In genomic region chr7:27607580-27607979, GRCm38 (mm10) we compare ENCODE assay signal across 9 mouse cellular contexts. TPM values are rescaled to one million over a fixed set of nuclear protein-coding genes. Genes with fewer than 3 reads are reported as not detected.
DNase-seq lines count a peak whose midpoint lies in the region; ATAC-seq and TF ChIP-seq lines count a peak whose summit lies in the region.
"Had no signal": no experiment of that assay in that cellular context is flagged by ENCODE, and none has a peak within 500 bp of the region (broad histone marks: within the 10 kb centered on the region; RNA-seq: fewer than 3 reads in every experiment).

No protein-coding gene starts in this region.

- H3K27me3 ChIP-seq in midbrain, embryonic 14.5 days (ENCODE audit: control insufficient read depth, insufficient read depth, low read length), result no peaks in the 10 kb centered on the region
- no peaks in the 10 kb centered on the region for H3K27me3 ChIP-seq in midbrain, embryonic 15.5 days (replicated peaks)
- no peaks in the 10 kb centered on the region for H3K27me3 ChIP-seq in heart, embryonic 13.5 days (replicated peaks)
- no peaks in the 10 kb centered on the region for H3K27me3 ChIP-seq in midbrain, postnatal 0 days (ENCODE audit: insufficient read depth, low read length)

- H3K9me3 ChIP-seq in midbrain, embryonic 14.5 days (ENCODE audit: control insufficient read depth, low read length), result no peaks in the 10 kb centered on the region
- H3K9me3 ChIP-seq in midbrain, embryonic 15.5 days, result no peaks in the 10 kb centered on the region
- H3K9me3 ChIP-seq in heart, embryonic 13.5 days, result no peaks in the 10 kb centered on the region
- no peaks in the 10 kb centered on the region for H3K9me3 ChIP-seq in midbrain, postnatal 0 days (ENCODE audit: low read length)

- no peaks in the 10 kb centered on the region for H3K4me1 ChIP-seq in midbrain, embryonic 14.5 days (ENCODE audit: control insufficient read depth, insufficient read depth, low read length)
- peaks cover 16% of the 10 kb centered on the region for H3K4me1 ChIP-seq in midbrain, embryonic 15.5 days
- peaks cover 79% of the 10 kb centered on the region for H3K4me1 ChIP-seq in heart, embryonic 13.5 days
- H3K4me1 ChIP-seq in midbrain, postnatal 0 days (ENCODE audit: insufficient read depth, low read length), result no peaks in the 10 kb centered on the region

- 82% methylated on average over 5 of the region's 5 CpGs for whole genome bisulfite sequencing in midbrain, embryonic 14.5 days
- 80% methylated on average over 5 of the region's 5 CpGs for WGBS in midbrain, embryonic 15.5 days
- 32% methylated on average over 5 of the region's 5 CpGs for WGBS in heart, embryonic 13.5 days
- 79% methylated on average over 5 of the region's 5 CpGs for WGBS in midbrain, postnatal 0 days

- no peak for TF ChIP-seq CTCF in midbrain, postnatal 0 days (IDR thresholded peaks at IDR 0.05)

- no peak overlapping the region for H3K4me2 ChIP-seq in midbrain, embryonic 14.5 days (ENCODE audit: low read length)
- no peak overlapping the region for H3K4me2 ChIP-seq in midbrain, embryonic 15.5 days
- 0 out of 2 replicates have a peak overlapping the region, but pooled peaks have one; percentile 32 for H3K4me2 ChIP-seq in heart, embryonic 13.5 days
- no peak overlapping the region for H3K4me2 ChIP-seq in midbrain, postnatal 0 days (ENCODE audit: low read depth, low read length, poor library complexity, severe bottlenecking)

- DNase-seq in midbrain, embryonic 14.5 days, result peak; percentile 34
- peak; percentile 95 for DNase-seq in cerebellum, postnatal 14 days
- DNase-seq in kidney, postnatal 10 days, result peak; percentile 77
- peak; percentile 76 for DNase-seq in midbrain, postnatal 0 days (ENCODE audit: low spot score)
- DNase-seq in embryo, embryonic 10.5 days (ENCODE audit: low spot score), result no peak
- DNase-seq in thymus, postnatal 4 days, result no peak

- no peak overlapping the region for H3K4me3 ChIP-seq in midbrain, embryonic 14.5 days (replicated peaks; ENCODE audit: low read depth, low read length)
- H3K4me3 ChIP-seq in midbrain, embryonic 15.5 days, result no peak overlapping the region
- no peak overlapping the region for H3K4me3 ChIP-seq in heart, embryonic 13.5 days
- H3K4me3 ChIP-seq in midbrain, postnatal 0 days (ENCODE audit: low read depth, low read length), result no peak overlapping the region

- no peak overlapping the region for H3K9ac ChIP-seq in midbrain, embryonic 14.5 days (replicated peaks; ENCODE audit: low read length)
- H3K9ac ChIP-seq in midbrain, embryonic 15.5 days, result no peak overlapping the region
- peak overlapping the region; percentile 58 for H3K9ac ChIP-seq in heart, embryonic 13.5 days
- H3K9ac ChIP-seq in midbrain, postnatal 0 days (replicated peaks; ENCODE audit: low read length, poor library complexity, severe bottlenecking), result 0 out of 2 replicates have a peak overlapping the region, but pooled peaks have one; percentile 19

- peaks cover 25% of the 10 kb centered on the region for H3K36me3 ChIP-seq in midbrain, embryonic 14.5 days (ENCODE audit: control insufficient read depth, insufficient read depth, low read length)
- 0 out of 2 replicates have a peak, but pooled peaks cover 4% of the 10 kb centered on the region for H3K36me3 ChIP-seq in midbrain, embryonic 15.5 days (replicated peaks)
- H3K36me3 ChIP-seq in heart, embryonic 13.5 days, result peaks cover 34% of the 10 kb centered on the region
- peaks cover 13% of the 10 kb centered on the region for H3K36me3 ChIP-seq in midbrain, postnatal 0 days (ENCODE audit: insufficient read depth, low read length)

- 0 out of 2 replicates have a peak, but pooled peaks have one; percentile 24 for ATAC-seq in midbrain, embryonic 14.5 days (ENCODE audit: low FRiP score, low TSS enrichment)
- ATAC-seq in midbrain, embryonic 15.5 days (replicated peaks), result no peak
- ATAC-seq in heart, embryonic 13.5 days (ENCODE audit: extremely low read depth, insufficient number of reproducible peaks, low FRiP score, low TSS enrichment), result no peak
- no peak for ATAC-seq in midbrain, postnatal 0 days (ENCODE audit: low FRiP score)

- H3K27ac ChIP-seq in midbrain, embryonic 14.5 days (replicated peaks; ENCODE audit: low read depth, low read length), result 0 out of 2 replicates have a peak overlapping the region, but pooled peaks have one; percentile 8
- H3K27ac ChIP-seq in midbrain, embryonic 15.5 days, result no peak overlapping the region
- H3K27ac ChIP-seq in heart, embryonic 13.5 days (replicated peaks), result peak overlapping the region; percentile 52
- H3K27ac ChIP-seq in midbrain, postnatal 0 days (ENCODE audit: low read depth, low read length), result no peak overlapping the region
- H3K27ac ChIP-seq: macrophage had no signal

RNA-seq across cellular contexts. Expression of gene Akt2, which starts 16.2 kb away (rescaled TPM):
- polyA plus RNA-seq in midbrain, embryonic 14.5 days (2014; fragmentation: Nextera tagmentation; extraction: Ambion mirVana), result 51.0 and 67.0 TPM in 2 replicates
- polyA plus RNA-seq in midbrain, embryonic 15.5 days (2015; fragmentation: Nextera tagmentation; extraction: Ambion mirVana), result 60.8 and 66.1 TPM in 2 replicates
- polyA plus RNA-seq in heart, embryonic 13.5 days (2015; fragmentation: Nextera tagmentation; extraction: Ambion mirVana), result 72.7 and 73.4 TPM in 2 replicates
- 42.8 and 46.7 TPM in 2 replicates for total RNA-seq in midbrain, postnatal 0 days (2014; rRNA removed)
- 37.7 and 38.1 TPM in 2 replicates for polyA plus RNA-seq in midbrain, postnatal 0 days (2015; fragmentation: Nextera tagmentation; extraction: Ambion mirVana)

RNA-seq across cellular contexts. Expression of gene Ttc9b, which starts 46.1 kb away (rescaled TPM):
- 71.3 and 104 TPM in 2 replicates for polyA plus RNA-seq in midbrain, embryonic 14.5 days (2014; fragmentation: Nextera tagmentation; extraction: Ambion mirVana)
- 71.9 and 74.4 TPM in 2 replicates for polyA plus RNA-seq in midbrain, embryonic 15.5 days (2015; fragmentation: Nextera tagmentation; extraction: Ambion mirVana)
- polyA plus RNA-seq in heart, embryonic 13.5 days (2015; fragmentation: Nextera tagmentation; extraction: Ambion mirVana), result 0.25 TPM in 1 of 2 replicates, not detected in the other
- 111 and 114 TPM in 2 replicates for total RNA-seq in midbrain, postnatal 0 days (2014; rRNA removed)
- 125 and 133 TPM in 2 replicates for polyA plus RNA-seq in midbrain, postnatal 0 days (2015; fragmentation: Nextera tagmentation; extraction: Ambion mirVana)
- polyA plus RNA-seq: macrophage had no signal

RNA-seq across cellular contexts. Expression of gene 2310022A10Rik, which starts 54.5 kb away (rescaled TPM):
- polyA plus RNA-seq in midbrain, embryonic 14.5 days (2014; fragmentation: Nextera tagmentation; extraction: Ambion mirVana), result 26.3 and 35.3 TPM in 2 replicates
- 38.7 and 40.5 TPM in 2 replicates for polyA plus RNA-seq in midbrain, embryonic 15.5 days (2015; fragmentation: Nextera tagmentation; extraction: Ambion mirVana)
- polyA plus RNA-seq in heart, embryonic 13.5 days (2015; fragmentation: Nextera tagmentation; extraction: Ambion mirVana), result 30.6 and 34.5 TPM in 2 replicates
- 7.9 and 12.5 TPM in 2 replicates for total RNA-seq in midbrain, postnatal 0 days (2014; rRNA removed)
- 29.1 and 31.0 TPM in 2 replicates for polyA plus RNA-seq in midbrain, postnatal 0 days (2015; fragmentation: Nextera tagmentation; extraction: Ambion mirVana)

RNA-seq across cellular contexts. Expression of gene Pld3, which starts 54.6 kb away (rescaled TPM):
- 114 and 134 TPM in 2 replicates for polyA plus RNA-seq in midbrain, embryonic 14.5 days (2014; fragmentation: Nextera tagmentation; extraction: Ambion mirVana)
- polyA plus RNA-seq in midbrain, embryonic 15.5 days (2015; fragmentation: Nextera tagmentation; extraction: Ambion mirVana), result 156 and 157 TPM in 2 replicates
- 62.5 and 65.9 TPM in 2 replicates for polyA plus RNA-seq in heart, embryonic 13.5 days (2015; fragmentation: Nextera tagmentation; extraction: Ambion mirVana)
- total RNA-seq in midbrain, postnatal 0 days (2014; rRNA removed), result 239 and 286 TPM in 2 replicates
- 275 and 319 TPM in 2 replicates for polyA plus RNA-seq in midbrain, postnatal 0 days (2015; fragmentation: Nextera tagmentation; extraction: Ambion mirVana)

Comparison
In these comparisons a context has a peak if more than half of its experiments do, and no peak if none do; other contexts are left out.
1. H3K27ac ChIP-seq: peak in midbrain, embryonic 14.5 days (single experiment) and heart, embryonic 13.5 days (single experiment); none in midbrain, embryonic 15.5 days (single experiment) and midbrain, postnatal 0 days (single experiment).
2. H3K9ac ChIP-seq: peak in heart, embryonic 13.5 days (single experiment) and midbrain, postnatal 0 days (single experiment); none in midbrain, embryonic 14.5 days (single experiment) and midbrain, embryonic 15.5 days (single experiment).
3. DNase-seq: peak in midbrain, embryonic 14.5 days (single experiment), cerebellum, postnatal 14 days (2 of 2), kidney, postnatal 10 days (single experiment) and midbrain, postnatal 0 days (single experiment); none in embryo, embryonic 10.5 days (single experiment) and thymus, postnatal 4 days (single experiment).
4. RNA of gene Ttc9b, which starts 46.1 kb away (polyA plus RNA-seq): 125 to 133 TPM in midbrain, postnatal 0 days, 71.9 to 74.4 TPM in midbrain, embryonic 15.5 days and 71.3 to 104 TPM in midbrain, embryonic 14.5 days; 0.25 TPM in heart, embryonic 13.5 days; every median in the first group is over 10 times any median in the second.